In genomic region chr13:44558051-44558450, GRCm38 (mm10) we compare ENCODE assay signal across 21 mouse cellular contexts.
DNase-seq lines count a peak whose midpoint lies in the region; ATAC-seq lines count a peak whose summit lies in the region.
"Had no signal": no experiment of that assay in that cellular context is flagged by ENCODE, and none has a peak within 500 bp of the region (broad histone marks: within the 10 kb centered on the region; RNA-seq: fewer than 3 reads in every experiment).

No protein-coding gene starts in this region.

- 92% methylated on average over 12 of the region's 12 CpGs for WGBS in forebrain, embryonic 15.5 days

- H3K27me3 ChIP-seq in forebrain, embryonic 15.5 days = no peaks in the 10 kb centered on the region
- H3K27me3 ChIP-seq: embryonic facial prominence, embryonic 13.5 days; neural tube, embryonic 13.5 days had no signal

- no peaks in the 10 kb centered on the region for H3K36me3 ChIP-seq in forebrain, embryonic 15.5 days
- H3K36me3 ChIP-seq: embryonic facial prominence, embryonic 13.5 days; liver, embryonic 12.5 days; neural tube, embryonic 13.5 days had no signal

- intact Hi-C loops in left cerebral cortex, postnatal 4 days (cut with DNase I) = no loop called here

- no peaks in the 10 kb centered on the region for H3K9me3 ChIP-seq in forebrain, embryonic 15.5 days
- H3K9me3 ChIP-seq: embryonic facial prominence, embryonic 13.5 days; liver, embryonic 12.5 days; neural tube, embryonic 13.5 days had no signal

- H3K4me3 ChIP-seq in forebrain, embryonic 15.5 days = no peak overlapping the region
- H3K4me3 ChIP-seq: embryonic facial prominence, embryonic 13.5 days; liver, embryonic 12.5 days; neural tube, embryonic 13.5 days had no signal

- no peak overlapping the region for H3K4me2 ChIP-seq in forebrain, embryonic 15.5 days (replicated peaks)
- H3K4me2 ChIP-seq: embryonic facial prominence, embryonic 13.5 days; heart, embryonic 11.5 days; hindbrain, embryonic 14.5 days; liver, embryonic 12.5 days; lung, embryonic 14.5 days; midbrain, embryonic 11.5 days; neural tube, embryonic 13.5 days had no signal

- DNase-seq in left cerebral cortex, adult 18-20 months (ENCODE audit: low spot score in 2 of 2) = peak; percentile 35 to 55
- no peak for DNase-seq in left cerebral cortex, postnatal 4 days
- DNase-seq in ES-CJ7 (ENCODE audit: low read depth, low spot score) = peak; percentile 47
- DNase-seq in right cerebral cortex, postnatal 25 days = peak; percentile 42
- DNase-seq: adrenal gland, postnatal 10 days; gastrocnemius, postnatal 36 days; kidney, adult 18-20 months; kidney, postnatal 10 days; lung, embryonic 14.5 days; lung, postnatal 4 days; spleen, adult 18-20 months; thymus, postnatal 25 days had no signal

- H3K9ac ChIP-seq in forebrain, embryonic 15.5 days (replicated peaks) = no peak overlapping the region
- H3K9ac ChIP-seq: embryonic facial prominence, embryonic 13.5 days; hindbrain, embryonic 14.5 days; liver, embryonic 12.5 days; lung, embryonic 14.5 days; neural tube, embryonic 13.5 days had no signal

- no peaks in the 10 kb centered on the region for H3K4me1 ChIP-seq in forebrain, embryonic 15.5 days
- H3K4me1 ChIP-seq: liver, embryonic 12.5 days had no signal

- ATAC-seq in inflammation-experienced regulatory T-cells, adult 6 months = peak; percentile 56
- ATAC-seq in forebrain, embryonic 15.5 days (replicated peaks) = no peak
- no peak for ATAC-seq in monocyte, adult 5-6 weeks (replicated peaks; ENCODE audit: insufficient number of reproducible peaks, low FRiP score, low TSS enrichment, poor library complexity, severe bottlenecking)
- ATAC-seq: liver, embryonic 12.5 days had no signal

- no peak overlapping the region for H3K27ac ChIP-seq in forebrain, embryonic 15.5 days (replicated peaks)
- H3K27ac ChIP-seq: embryonic facial prominence, embryonic 13.5 days; hindbrain, embryonic 14.5 days; liver, embryonic 12.5 days; neural tube, embryonic 13.5 days had no signal
